Mouse (Mus musculus) adrenal gland, postnatal 10 days (tissue): Measurements from ENCODE around the gene Plekhd1. TPM values are rescaled to one million over a fixed set of nuclear protein-coding genes. Genes with fewer than 3 reads are reported as not detected.

Experiments used
- DNase-seq: peaks from one replicate; pipeline ENCODE4 v3.0.0; 2021; ENCODE audit warnings: mixed read lengths
- long read RNA-seq, 2 experiments: library from polyadenylated mRNA; stranded (forward); transcript quantifications; one replicate each; pipeline ENCODE4 v2.0.0; 2021
- total RNA-seq, 2 experiments: library from RNA; stranded (reverse); gene quantifications; 2 replicates each; pipeline ENCODE4 v1.2.3; 2021

The Plekhd1 gene
- under 1 TPM in 1 of 2 experiments, not detected in 1; 0.21 TPM for total RNA-seq
- long read RNA-seq, experiment 1 = 0 reads
- long read RNA-seq, experiment 2, partial matches to known transcripts = 0 of 1 reads
- long read RNA-seq, experiment 2, other reads (novel, unspliced or antisense) = 1 of 1 reads

GRCm38 (mm10) chr12:80692269-80692972 lies at the start of gene Plekhd1:
TSS of gene Plekhd1 (plus strand) at chr12:80692591.
- DNase-seq = peak; percentile 35

DNA sequence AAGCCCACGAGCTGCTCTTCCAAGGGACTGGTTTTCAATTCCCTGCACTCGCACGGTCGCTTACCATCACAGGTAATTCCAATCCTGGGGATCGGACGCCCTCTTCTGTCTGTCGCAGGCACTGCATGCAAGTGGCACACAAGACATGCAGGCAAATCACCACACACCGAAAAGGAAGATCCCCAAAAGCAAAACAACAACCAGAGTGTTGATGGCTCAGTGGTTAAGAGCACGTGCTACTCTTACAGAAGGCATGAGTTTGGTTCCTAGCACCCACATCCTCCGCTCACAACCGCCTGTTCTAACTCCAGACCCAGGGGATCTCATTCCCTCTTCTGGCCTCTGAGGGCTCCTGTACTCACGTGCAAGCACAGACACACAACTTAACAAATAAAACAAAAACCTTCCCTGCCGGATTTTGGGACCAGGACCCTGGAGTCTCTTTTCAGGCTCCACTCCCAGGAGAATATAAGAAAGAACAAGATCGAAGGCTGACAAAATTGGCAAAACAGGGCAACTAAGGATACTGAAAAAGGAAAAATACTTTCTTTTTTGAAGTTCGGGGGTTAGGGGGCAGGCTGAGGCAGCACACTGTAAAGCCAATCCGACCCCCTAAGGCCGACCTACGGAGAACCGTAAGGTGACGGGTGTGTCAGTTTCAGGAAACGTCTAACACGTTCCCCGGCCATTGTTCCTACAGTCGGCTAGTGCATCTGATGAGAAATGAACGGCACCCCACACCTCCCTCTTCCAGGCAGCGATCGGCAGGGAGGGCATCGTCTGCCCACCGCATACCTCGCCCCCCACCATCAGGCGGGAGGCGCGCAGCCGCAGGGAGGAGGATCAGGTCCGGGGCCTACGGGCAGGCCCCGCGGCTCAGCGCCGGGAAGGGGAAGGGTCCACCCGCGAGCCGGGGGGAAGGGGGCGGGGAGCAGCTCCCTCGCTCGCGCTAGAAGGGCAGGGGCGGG lies 49.4 kb upstream of the Plekhd1 start:
- DNase-seq = peak; percentile 74

- DNase-seq = peak; percentile 94
These were observed 48.5 kb upstream of the Plekhd1 start, which contains the start of the genes Slc39a9 and Erh for GRCm38 (mm10) chr12:80643693-80644505. TSS of gene Slc39a9 (plus strand) at chr12:80643883. TSS of gene Erh (minus strand) at chr12:80644341.

DNA sequence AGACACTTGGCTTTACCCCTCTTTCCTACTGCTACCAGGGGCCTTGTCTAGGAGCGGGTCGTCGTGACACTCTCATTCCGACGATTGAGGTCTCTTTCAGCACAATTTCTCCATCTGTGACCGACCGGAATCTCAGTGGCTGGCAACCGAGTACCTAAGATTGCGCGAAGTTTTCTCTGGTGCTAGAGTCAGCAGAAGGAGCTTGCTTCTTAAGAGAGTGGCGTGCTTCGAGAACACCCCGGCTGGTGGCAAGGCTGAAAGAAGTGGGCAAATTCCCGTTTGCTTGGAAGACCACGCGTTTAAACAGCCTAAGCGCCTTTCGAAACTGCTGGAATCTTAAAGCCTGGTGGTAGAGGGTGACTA lies 47.9 kb upstream of the Plekhd1 start:
- DNase-seq = no peak

DNA sequence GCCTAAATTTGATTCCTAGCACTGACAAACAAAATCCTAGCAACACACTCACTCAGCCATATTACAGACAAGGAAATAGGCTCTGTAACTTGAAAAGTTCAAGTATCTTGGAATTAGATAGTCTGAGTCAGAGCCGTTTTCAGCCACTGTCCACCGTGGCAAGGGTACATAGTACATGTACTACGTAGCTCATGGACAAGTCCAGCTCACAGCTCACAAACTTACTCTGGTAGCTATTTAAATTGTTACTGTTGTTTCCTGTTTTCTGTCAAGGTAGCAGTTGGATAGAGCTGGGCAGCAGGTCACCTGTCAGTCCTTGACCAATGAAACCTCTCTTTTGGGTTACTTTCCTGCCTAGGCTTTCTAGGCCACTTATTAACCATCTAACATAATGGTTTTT lies 46.0 kb upstream of the Plekhd1 start:
- no peak for DNase-seq

- DNase-seq = peak; percentile 54
These were observed 38.3 kb upstream of the Plekhd1 start for GRCm38 (mm10) chr12:80653951-80654658.

DNA sequence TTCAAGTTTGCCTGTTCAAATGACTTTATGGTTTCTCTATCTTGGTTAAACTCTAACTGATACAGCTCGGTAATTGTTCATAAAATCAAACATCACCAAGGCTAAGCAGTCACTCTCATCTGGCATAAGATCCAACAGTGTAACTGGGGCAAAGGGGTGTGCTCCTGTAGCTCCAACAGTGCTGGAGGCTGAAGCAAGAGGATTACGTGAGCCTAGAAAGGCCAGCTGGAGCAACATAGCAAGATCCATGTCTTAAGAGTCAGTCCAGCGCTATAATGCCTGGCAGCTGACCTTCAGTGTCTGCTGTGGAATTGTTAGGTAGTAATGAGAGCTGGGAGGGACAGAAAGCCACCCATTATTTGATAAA lies 37.7 kb upstream of the Plekhd1 start:
- DNase-seq = peak; percentile 47

DNA sequence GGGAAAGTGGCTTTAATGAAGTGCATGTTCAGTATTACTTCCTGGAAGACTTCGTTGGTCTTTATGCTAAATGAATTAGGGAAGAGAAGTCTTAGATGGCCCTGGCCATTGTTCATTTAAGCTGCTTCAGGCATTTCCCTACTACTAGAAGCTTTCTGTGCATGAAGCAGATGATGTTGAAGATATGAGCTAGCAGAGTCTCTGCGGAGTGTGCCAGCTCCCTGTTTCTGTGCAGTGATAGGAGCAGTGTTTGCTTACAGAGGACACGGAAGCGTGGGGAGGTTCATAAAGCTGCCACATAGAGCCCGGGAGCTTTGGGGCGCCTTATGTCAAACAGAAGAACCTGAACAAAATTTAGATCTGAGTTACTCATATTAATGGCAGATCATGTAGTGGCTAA lies 33.7 kb upstream of the Plekhd1 start:
- no peak for DNase-seq

- no peak for DNase-seq
These were observed 30.1 kb upstream of the Plekhd1 start for GRCm38 (mm10) chr12:80662322-80662721.

DNA sequence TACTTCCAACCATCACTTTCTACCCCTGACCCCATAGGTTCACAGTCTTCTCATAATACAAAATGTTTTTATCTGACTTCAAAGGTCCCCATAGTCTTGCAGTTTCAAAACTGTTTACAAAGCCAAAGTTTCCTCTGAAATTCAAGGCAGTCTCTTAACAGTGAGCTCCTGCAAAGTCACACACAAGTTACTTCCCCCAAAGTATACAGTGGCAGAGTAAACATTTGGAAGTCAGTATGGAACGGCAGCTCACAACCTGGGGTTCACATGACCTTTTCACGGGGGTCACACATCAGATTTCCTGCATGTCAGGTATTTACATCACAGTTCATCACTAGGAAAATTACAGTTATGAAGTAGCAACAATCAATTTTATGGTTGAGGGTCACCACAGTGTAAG lies 28.5 kb upstream of the Plekhd1 start:
- DNase-seq = no peak

DNA sequence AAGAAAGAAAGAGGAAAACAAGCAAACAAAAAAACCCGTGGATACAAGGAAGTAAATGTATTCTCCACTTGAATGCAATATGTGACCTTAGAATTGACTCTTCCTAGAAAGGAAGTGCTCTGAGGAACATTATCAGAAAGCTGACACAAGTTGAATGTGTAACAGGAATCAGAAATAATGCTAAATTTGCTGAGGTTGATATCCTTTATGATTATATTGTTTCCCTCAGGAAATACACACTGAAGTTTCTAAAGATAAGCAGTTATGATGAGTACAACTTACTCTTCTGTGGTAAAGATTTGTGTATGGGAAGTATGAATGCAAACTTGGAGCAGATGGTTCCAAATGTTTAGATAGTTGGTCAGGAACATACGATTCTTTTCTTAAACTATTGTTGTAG lies 24.0 kb upstream of the Plekhd1 start:
- no peak for DNase-seq

- peak; percentile 73 for DNase-seq
These were observed 19.2 kb upstream of the Plekhd1 start for GRCm38 (mm10) chr12:80673170-80673569.

- DNase-seq = peak; percentile 27
These were observed 11.1 kb upstream of the Plekhd1 start for GRCm38 (mm10) chr12:80681340-80681739.

DNA sequence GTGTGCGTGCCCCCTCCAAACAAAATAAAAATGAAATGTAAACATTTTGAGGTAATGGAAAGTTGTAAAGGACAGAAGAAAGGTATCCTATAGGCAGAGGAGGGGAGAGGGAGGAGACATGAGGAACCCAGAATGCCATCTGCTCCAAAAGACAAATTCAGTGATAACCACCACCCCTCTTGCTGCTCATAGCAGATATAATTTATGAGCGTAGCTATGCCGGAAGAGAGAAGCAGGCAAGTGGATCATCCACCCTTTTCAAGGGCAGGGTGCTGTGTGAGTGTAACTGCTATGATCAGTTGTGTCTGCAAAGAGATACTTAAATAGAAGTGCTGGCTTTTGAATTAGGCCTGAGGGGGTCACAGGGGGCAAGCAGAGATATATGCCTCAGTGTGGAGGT lies 8.8 kb upstream of the Plekhd1 start:
- DNase-seq = no peak

- no peak for DNase-seq
These were observed 8.1 kb upstream of the Plekhd1 start for GRCm38 (mm10) chr12:80684316-80684715.

- DNase-seq = peak; percentile 59
These were observed 4.6 kb upstream of the Plekhd1 start for GRCm38 (mm10) chr12:80687788-80688211.

GRCm38 (mm10) chr12:80689696-80690095 lies 2.7 kb upstream of the Plekhd1 start:
- DNase-seq = no peak

DNA sequence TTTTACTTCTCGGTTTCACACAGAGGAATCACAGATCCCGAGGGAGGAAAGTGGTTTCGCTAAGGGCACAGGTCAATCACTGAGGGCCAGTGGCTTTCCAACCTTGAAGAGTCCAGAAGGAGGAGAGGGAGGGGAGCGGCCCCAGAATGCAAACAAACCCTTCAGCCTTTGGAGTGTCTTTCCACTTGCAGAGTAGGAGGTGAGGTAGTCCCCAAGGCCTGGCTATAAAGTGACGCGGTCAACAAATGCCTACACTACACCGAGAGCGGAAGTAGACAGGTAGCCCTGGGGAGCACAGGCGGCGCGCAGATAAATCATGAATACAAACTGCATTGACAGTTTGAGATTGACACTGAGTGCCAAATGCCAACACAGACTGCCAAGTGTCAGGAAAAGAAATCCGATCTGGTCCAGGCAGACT lies 710 bp upstream of the Plekhd1 start:
- DNase-seq = peak; percentile 6

DNA sequence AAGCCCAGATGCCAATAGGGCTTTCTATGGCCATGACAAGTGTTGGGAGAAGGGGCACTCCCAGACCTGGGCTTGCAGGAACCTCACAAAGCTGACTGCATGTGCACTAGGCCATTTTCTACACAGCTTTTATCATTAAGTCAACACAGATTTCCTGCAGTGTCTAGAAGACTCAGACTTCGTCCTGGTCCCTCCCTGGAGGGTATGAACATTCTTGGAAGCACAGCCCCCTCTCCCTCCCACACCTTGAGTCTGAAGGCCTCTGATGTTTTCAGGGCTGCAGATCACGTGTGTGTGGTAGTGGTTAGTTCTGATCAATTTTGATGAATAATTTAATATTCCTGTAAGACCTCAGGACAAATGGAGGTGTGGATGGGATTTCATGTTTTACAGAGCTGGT lies 1.3 kb downstream of the Plekhd1 start:
- no peak for DNase-seq

DNA sequence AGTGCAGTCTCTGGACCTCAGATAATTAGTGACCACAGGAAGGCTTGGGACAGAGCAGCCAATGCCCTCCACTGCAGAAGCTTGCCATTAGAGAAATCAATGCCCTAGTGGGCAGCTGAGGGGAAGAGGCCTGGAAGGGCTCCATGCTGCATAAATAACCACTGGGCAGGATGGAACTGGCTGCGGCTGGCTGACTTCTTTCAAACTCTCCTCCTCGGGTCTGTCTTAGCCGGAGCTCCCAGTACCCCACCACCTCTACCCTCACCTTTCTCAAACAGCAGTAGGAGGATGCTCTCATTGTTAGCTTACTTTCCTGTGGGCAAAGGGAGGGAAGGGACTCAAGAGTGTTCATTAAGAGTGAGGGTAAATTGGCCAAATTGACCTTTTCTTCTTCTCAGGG lies 2.6 kb downstream of the Plekhd1 start:
- no peak for DNase-seq

- DNase-seq = no peak
These were observed 6.2 kb downstream of the Plekhd1 start for GRCm38 (mm10) chr12:80698526-80699143.
